Mouse (Mus musculus): ENCODE data around the gene Mc1r.

GRCm38 (mm10) chr8:123376106-123376505, 30.8 kb upstream of the Mc1r start:
- TF ChIP-seq CTCF (IDR thresholded peaks at IDR 0.05; ENCODE audit: extremely low read depth, insufficient read depth, insufficient read length, insufficient replicate concordance) (no peak), POLR2A (IDR thresholded peaks at IDR 0.05; ENCODE audit: low read depth, low read length) (no peak)

Measured in spleen, adult 2 months (tissue).